Mouse (Mus musculus) CD4-positive, CD25-positive, alpha-beta regulatory T cell, adult 2 months (primary cell): Measurements from ENCODE around the gene Wdfy2.

ENCODE experiments used
- DNase-seq: peaks from one replicate; pipeline ENCODE4 v3.0.0-alpha.2; 2012; ENCODE audit warnings: low read depth, low spot score

Gene Wdfy2

GRCm38 (mm10) chr14:62924800-62925199 lies 87.3 kb downstream of the Wdfy2 start:
- DNase-seq, result peak; percentile 38

- peak; percentile 46 for DNase-seq
Measured at GRCm38 (mm10) chr14:62928101-62928541, 90.6 kb downstream of the Wdfy2 start.

GRCm38 (mm10) chr14:62935361-62935760 lies 97.9 kb downstream of the Wdfy2 start:
- DNase-seq, result no peak

- no peak for DNase-seq
Measured at GRCm38 (mm10) chr14:62936631-62937380, 99.3 kb downstream of the Wdfy2 start.

- DNase-seq, result no peak
Measured at GRCm38 (mm10) chr14:62937675-62938074, 100.2 kb downstream of the Wdfy2 start.

GRCm38 (mm10) chr14:62939435-62939834 lies 102.0 kb downstream of the Wdfy2 start:
- DNase-seq, result peak; percentile 49

GRCm38 (mm10) chr14:62940383-62941074 lies 103.1 kb downstream of the Wdfy2 start:
- DNase-seq, result peak; percentile 92

GRCm38 (mm10) chr14:62946794-62947193 lies 109.3 kb downstream of the Wdfy2 start:
- DNase-seq, result no peak

GRCm38 (mm10) chr14:62956091-62956490 lies 118.6 kb downstream of the Wdfy2 start:
- DNase-seq, result no peak

GRCm38 (mm10) chr14:62963632-62964031 lies 126.2 kb downstream of the Wdfy2 start:
- no peak for DNase-seq

GRCm38 (mm10) chr14:62965342-62965741 lies 127.9 kb downstream of the Wdfy2 start:
- peak; percentile 26 for DNase-seq

- DNase-seq, result no peak
Measured at GRCm38 (mm10) chr14:62965811-62966520, 128.5 kb downstream of the Wdfy2 start.

- peak; percentile 63 for DNase-seq
Measured at GRCm38 (mm10) chr14:62975046-62975445, 137.6 kb downstream of the Wdfy2 start.

- no peak for DNase-seq
Measured at GRCm38 (mm10) chr14:62979815-62980214, 142.3 kb downstream of the Wdfy2 start.

- no peak for DNase-seq
Measured at GRCm38 (mm10) chr14:62984410-62984809, 146.9 kb downstream of the Wdfy2 start, which contains the start of gene Defb48. Gene Defb48 (minus strand): TSS chr14:62984510.

- no peak for DNase-seq
Measured at GRCm38 (mm10) chr14:62991271-62991670, 153.8 kb downstream of the Wdfy2 start.

GRCm38 (mm10) chr14:62991849-62992510 lies 154.5 kb downstream of the Wdfy2 start:
- no peak for DNase-seq

- DNase-seq, result no peak
Measured at GRCm38 (mm10) chr14:62997777-62998176, 160.3 kb downstream of the Wdfy2 start, which contains the start of gene Defb47. Gene Defb47 (plus strand): TSS chr14:62998077.

GRCm38 (mm10) chr14:62998977-62999376 lies 161.5 kb downstream of the Wdfy2 start:
- no peak for DNase-seq

- DNase-seq, result no peak
Measured at GRCm38 (mm10) chr14:63002588-63002987, 165.1 kb downstream of the Wdfy2 start.
